Mouse (Mus musculus) G1E (cell line): Measurements from ENCODE around the gene Olfr1153.

Experiments used
- CTCF ChIP-seq: IDR thresholded peaks from 2 replicates; pipeline ENCODE4 v1.5.1; 2012; ENCODE audit warnings: low read depth, low read length, inconsistent platforms, mixed read lengths
- GATA1 ChIP-seq: IDR thresholded peaks from 2 replicates; pipeline ENCODE4 v1.6.1; 2012; ENCODE audit warnings: borderline replicate concordance, low read length, inconsistent platforms, mixed read lengths
- GATA2 ChIP-seq: IDR thresholded peaks from 2 replicates; pipeline ENCODE4 v1.6.1; 2012; ENCODE audit warnings: low read depth, low read length, inconsistent platforms, borderline replicate concordance
- POLR2AphosphoS5 ChIP-seq: IDR thresholded peaks from 2 replicates; pipeline ENCODE4 v1.6.1; 2012; ENCODE audit warnings: low read depth, low read length, inconsistent platforms; ENCODE audit not compliant: insufficient replicate concordance
- TAL1 ChIP-seq: conservative IDR thresholded peaks from 2 replicates; pipeline ENCODE4 v1.6.1; 2012; ENCODE audit warnings: low read depth, low read length, inconsistent platforms, mixed read lengths

GRCm38 (mm10) chr2:87855562-87855961, 39.2 kb upstream of the Olfr1153 start, which contains the start of gene Olfr1151:
- TF ChIP-seq CTCF, result no peak
- no peak for TF ChIP-seq TAL1
- no peak for TF ChIP-seq GATA1
- TF ChIP-seq POLR2AphosphoS5, result no peak
- no peak for TF ChIP-seq GATA2
